Mouse (Mus musculus) MEL (cell line): Measurements from ENCODE around the gene Cd5l. TPM values are rescaled to one million over a fixed set of nuclear protein-coding genes. Genes with fewer than 3 reads are reported as not detected.

Experiments
- DNase-seq: peaks from one replicate; pipeline ENCODE4 v3.0.0; 2011; ENCODE audit warnings: low read depth, low spot score
- H3K27ac ChIP-seq: 2 replicates; pipeline ENCODE4 v1.5.1; 2012; ENCODE audit warnings: low read depth, mild to moderate bottlenecking, control low read depth, low read length, moderate library complexity; ENCODE audit not compliant: control insufficient read depth
- H3K27me3 ChIP-seq, 2 experiments: fragments of 150-350 bp in 1 of 2; sonication (generic) in 1 of 2; 2 replicates each; pipeline ENCODE4 v1.6.1; 2012; ENCODE audit warnings: low read length in 2 of 2, mild to moderate bottlenecking in 2 of 2, improper control_type of control experiment in 1 of 2, moderate library complexity in 1 of 2; ENCODE audit not compliant: insufficient read depth in 2 of 2, control insufficient read depth in 1 of 2
- H3K36me3 ChIP-seq, 2 experiments: 2 replicates each; pipeline ENCODE4 v1.6.1; 2012 to 2014; ENCODE audit warnings: low read length in 2 of 2, improper control_type of control experiment in 1 of 2, inconsistent platforms in 1 of 2, mild to moderate bottlenecking in 1 of 2; ENCODE audit not compliant: insufficient read depth in 2 of 2, control insufficient read depth in 1 of 2
- H3K4me1 ChIP-seq, 2 experiments: fragments of 150-350 bp in 1 of 2; sonication (generic) in 1 of 2; 2 replicates each; pipeline ENCODE4 v1.6.1; 2012; ENCODE audit warnings: low read length in 2 of 2, improper control_type of control experiment in 1 of 2, mild to moderate bottlenecking in 1 of 2; ENCODE audit not compliant: insufficient read depth in 2 of 2, control insufficient read depth in 1 of 2
- H3K4me3 ChIP-seq, 2 experiments: fragments of 150-350 bp in 1 of 2; sonication (generic) in 1 of 2; 2 replicates each; pipeline ENCODE4 v1.5.1; 2012; ENCODE audit warnings: low read depth in 2 of 2, low read length in 2 of 2, mild to moderate bottlenecking in 2 of 2, moderate library complexity in 2 of 2, control low read depth in 1 of 2, improper control_type of control experiment in 1 of 2; ENCODE audit not compliant: control insufficient read depth in 1 of 2, insufficient read depth in 1 of 2
- H3K79me2 ChIP-seq: 2 replicates; pipeline ENCODE4 v1.6.1; 2012; ENCODE audit warnings: mild to moderate bottlenecking, low read length, moderate library complexity; ENCODE audit not compliant: control insufficient read depth, poor library complexity, insufficient read depth
- H3K9ac ChIP-seq: 2 replicates; pipeline ENCODE4 v1.6.1; 2012; ENCODE audit warnings: low read depth, mild to moderate bottlenecking, control low read depth, low read length, moderate library complexity; ENCODE audit not compliant: control insufficient read depth, poor library complexity, severe bottlenecking
- H3K9me3 ChIP-seq: fragments of 150-350 bp; sonication (generic); replicated peaks from 2 replicates; pipeline ENCODE4 v1.6.1; 2012; ENCODE audit warnings: mild to moderate bottlenecking, low read length, improper control_type of control experiment, moderate library complexity; ENCODE audit not compliant: insufficient read depth
- CHD1 ChIP-seq: IDR thresholded peaks from 2 replicates; pipeline ENCODE4 v1.6.1; 2012; ENCODE audit warnings: low read depth, mild to moderate bottlenecking, inconsistent platforms, low read length, improper control_type of control experiment
- CHD2 ChIP-seq: IDR thresholded peaks from 2 replicates; pipeline ENCODE4 v1.6.1; 2011; ENCODE audit warnings: low read length, improper control_type of control experiment
- E2F4 ChIP-seq: IDR thresholded peaks from 2 replicates; pipeline ENCODE4 v1.6.1; 2011; ENCODE audit warnings: low read depth, low read length, improper control_type of control experiment, borderline replicate concordance
- EP300 ChIP-seq, 2 experiments: IDR thresholded peaks; 2 replicates each; pipeline ENCODE4 v1.6.1; 2011; ENCODE audit warnings: improper control_type of control experiment in 2 of 2, low read length in 2 of 2, low read depth in 1 of 2, mild to moderate bottlenecking in 1 of 2
- ETS1 ChIP-seq: IDR thresholded peaks from 2 replicates; pipeline ENCODE4 v1.6.1; 2012; ENCODE audit warnings: low read depth, mild to moderate bottlenecking, inconsistent platforms, low read length, improper control_type of control experiment, moderate library complexity
- GATA1 ChIP-seq: IDR thresholded peaks from 2 replicates; pipeline ENCODE4 v1.6.1; 2011; ENCODE audit warnings: low read depth, low read length, improper control_type of control experiment
- HCFC1 ChIP-seq: IDR thresholded peaks from 2 replicates; pipeline ENCODE4 v1.6.1; 2012; ENCODE audit warnings: low read depth, mild to moderate bottlenecking, inconsistent platforms, low read length, improper control_type of control experiment, moderate library complexity
- JUND ChIP-seq: IDR thresholded peaks from 2 replicates; pipeline ENCODE4 v1.6.1; 2011; ENCODE audit warnings: low read depth, mild to moderate bottlenecking, improper control_type of control experiment, low read length
- KAT2A ChIP-seq: conservative IDR thresholded peaks from 2 replicates; pipeline ENCODE4 v1.6.1; 2012; ENCODE audit warnings: low read depth, low read length, improper control_type of control experiment, inconsistent platforms
- MEF2A ChIP-seq: IDR thresholded peaks from 2 replicates; pipeline ENCODE4 v1.6.1; 2014; ENCODE audit warnings: low read depth, mild to moderate bottlenecking, inconsistent platforms, low read length, improper control_type of control experiment; ENCODE audit not compliant: poor library complexity, insufficient replicate concordance, severe bottlenecking; ENCODE audit errors: extremely low read depth
- MXI1 ChIP-seq: IDR thresholded peaks from 2 replicates; pipeline ENCODE4 v1.6.1; 2011; ENCODE audit warnings: mild to moderate bottlenecking, low read depth, low read length, improper control_type of control experiment
- MYB ChIP-seq: IDR thresholded peaks from 2 replicates; pipeline ENCODE4 v1.6.1; 2011; ENCODE audit warnings: mild to moderate bottlenecking, low read depth, low read length, improper control_type of control experiment
- MYC ChIP-seq: IDR thresholded peaks from 2 replicates; pipeline ENCODE4 v1.6.1; 2011; ENCODE audit warnings: low read depth, mild to moderate bottlenecking, low read length, improper control_type of control experiment, moderate library complexity
- NRF1 ChIP-seq: IDR thresholded peaks from 2 replicates; pipeline ENCODE4 v1.6.1; 2014; ENCODE audit warnings: low read depth, mild to moderate bottlenecking, inconsistent platforms, low read length, improper control_type of control experiment, moderate library complexity; ENCODE audit not compliant: poor library complexity, insufficient read depth, severe bottlenecking
- POLR2A ChIP-seq, 2 experiments: IDR thresholded peaks; 2 replicates each; pipeline ENCODE4 v1.6.1; 2011 to 2012; ENCODE audit warnings: low read length in 2 of 2, mild to moderate bottlenecking in 2 of 2, control low read depth in 1 of 2, improper control_type of control experiment in 1 of 2, low read depth in 1 of 2, moderate library complexity in 1 of 2; ENCODE audit not compliant: control insufficient read depth in 1 of 2, insufficient read depth in 1 of 2, poor library complexity in 1 of 2
- POLR2AphosphoS5 ChIP-seq: IDR thresholded peaks from 2 replicates; pipeline ENCODE4 v1.6.1; 2012; ENCODE audit warnings: low read depth, borderline replicate concordance, mild to moderate bottlenecking, inconsistent platforms, low read length, moderate library complexity, mixed read lengths
- RAD21 ChIP-seq: IDR thresholded peaks from 2 replicates; pipeline ENCODE4 v1.6.1; 2011; ENCODE audit warnings: mild to moderate bottlenecking, low read depth, low read length, improper control_type of control experiment
- RCOR1 ChIP-seq: IDR thresholded peaks from 2 replicates; pipeline ENCODE4 v1.6.1; 2012; ENCODE audit warnings: low read depth, mild to moderate bottlenecking, inconsistent platforms, low read length, improper control_type of control experiment
- SIN3A ChIP-seq: IDR thresholded peaks from 2 replicates; pipeline ENCODE4 v1.6.1; 2012; ENCODE audit warnings: low read length, improper control_type of control experiment, inconsistent platforms
- SMC3 ChIP-seq: IDR thresholded peaks from 2 replicates; pipeline ENCODE4 v1.6.1; 2011; ENCODE audit warnings: low read depth, low read length, improper control_type of control experiment
- TAL1 ChIP-seq: IDR thresholded peaks from 2 replicates; pipeline ENCODE4 v1.6.1; 2012; ENCODE audit warnings: mild to moderate bottlenecking, inconsistent platforms, low read length, moderate library complexity, mixed read lengths
- TBP ChIP-seq: IDR thresholded peaks from 2 replicates; pipeline ENCODE4 v1.8.0; 2011; ENCODE audit warnings: low read depth, low read length, improper control_type of control experiment
- TCF12 ChIP-seq: IDR thresholded peaks from 2 replicates; pipeline ENCODE4 v1.6.1; 2014; ENCODE audit warnings: low read depth, mild to moderate bottlenecking, inconsistent platforms, low read length, improper control_type of control experiment, moderate library complexity
- UBTF ChIP-seq: IDR thresholded peaks from 2 replicates; pipeline ENCODE4 v1.6.1; 2012; ENCODE audit warnings: low read depth, mild to moderate bottlenecking, inconsistent platforms, low read length, improper control_type of control experiment, moderate library complexity, borderline replicate concordance; ENCODE audit not compliant: insufficient read depth
- USF2 ChIP-seq, 2 experiments: IDR thresholded peaks; 2 replicates each; pipeline ENCODE4 v1.6.1; 2011 to 2012; ENCODE audit warnings: improper control_type of control experiment in 2 of 2, low read length in 2 of 2, borderline replicate concordance in 1 of 2, inconsistent platforms in 1 of 2, low read depth in 1 of 2, mild to moderate bottlenecking in 1 of 2; ENCODE audit not compliant: insufficient read depth in 1 of 2
- ZC3H11A ChIP-seq: IDR thresholded peaks from 2 replicates; pipeline ENCODE4 v1.6.1; 2012; ENCODE audit warnings: low read depth, mild to moderate bottlenecking, inconsistent platforms, low read length, improper control_type of control experiment
- ZNF384 ChIP-seq: IDR thresholded peaks from 2 replicates; pipeline ENCODE4 v1.6.1; 2012; ENCODE audit warnings: low read depth, mild to moderate bottlenecking, inconsistent platforms, low read length, improper control_type of control experiment
- polyA plus RNA-seq, 2 experiments: library from polyadenylated mRNA; stranded (reverse) in 1 of 2; unstranded in 1 of 2; fragments of >175 nt in 1 of 2; fragments of >200 nt in 1 of 2; gene quantifications; 2 replicates each; pipeline versions ENCODE4 v1.2.1 to v1.2.4; 2012; ENCODE audit warnings: low replicate concordance in 2 of 2, low read depth in 1 of 2; ENCODE audit not compliant: insufficient read length in 2 of 2, insufficient read depth in 1 of 2, missing spikeins in 1 of 2
- total RNA-seq: library from RNA; depleted of rRNA; stranded (reverse); fragments of 300-350 nt; gene quantifications from 2 replicates; pipeline ENCODE4 v1.2.3, GENCODE M21; 2012; rRNA removed

Gene Cd5l
- total RNA-seq (not detected in 2 replicates), polyA plus RNA-seq (not detected)

DNA sequence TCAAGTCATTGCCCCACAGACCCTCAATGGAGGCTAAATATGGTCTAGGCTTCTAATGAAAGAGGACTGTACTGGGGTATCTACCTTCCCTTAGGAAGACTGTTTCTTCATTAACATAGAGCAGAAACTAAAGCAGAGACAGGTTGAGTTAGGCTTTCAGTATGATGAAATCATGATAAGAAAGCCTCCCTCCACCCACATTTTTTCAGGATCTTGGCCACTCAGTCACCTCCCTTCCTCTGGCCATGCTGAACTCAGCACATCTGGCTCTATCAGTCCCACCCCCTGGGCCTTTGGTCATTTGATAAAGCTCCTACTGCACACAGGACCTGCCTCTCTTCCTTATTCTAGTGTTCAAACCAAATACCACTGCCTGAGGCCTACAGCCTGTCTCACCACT lies at the start of gene Cd5l:
Cd5l (plus strand) TSS at position 301 of the 400 bp plus-strand sequence.
- H3K4me1 ChIP-seq = no peaks in the 10 kb centered on the region
- H3K79me2 ChIP-seq = no peaks in the 10 kb centered on the region
- no peak for TF ChIP-seq USF2 (IDR thresholded peaks at IDR 0.05; ENCODE audit: borderline replicate concordance in 1 of 2, insufficient read depth in 1 of 2, low read depth in 1 of 2, low read length in 2 of 2)
- no peak for TF ChIP-seq HCFC1
- no peak for TF ChIP-seq UBTF
- TF ChIP-seq SMC3 = no peak
- no peak for TF ChIP-seq SIN3A
- no peak for TF ChIP-seq POLR2AphosphoS5
- TF ChIP-seq ZNF384 = no peak
- no peak for TF ChIP-seq MXI1
- TF ChIP-seq TBP = no peak
- no peak for TF ChIP-seq KAT2A
- no peak for TF ChIP-seq MEF2A
- TF ChIP-seq TCF12 = no peak
- TF ChIP-seq GATA1 = no peak
- TF ChIP-seq EP300 (IDR thresholded peaks at IDR 0.05; ENCODE audit: low read depth in 1 of 2, low read length in 2 of 2) = no peak
- TF ChIP-seq TAL1 = no peak
- no peaks in the 10 kb centered on the region for H3K9me3 ChIP-seq
- H3K9ac ChIP-seq = no peak within 1 kb of the TSS
- no peaks in the 10 kb centered on the region; a peak in 2 of 4 replicates for H3K27me3 ChIP-seq
- H3K27ac ChIP-seq = no peak within 1 kb of the TSS
- DNase-seq = no peak
- H3K36me3 ChIP-seq = no peaks in the 10 kb centered on the region
- no peak within 1 kb of the TSS for H3K4me3 ChIP-seq

DNA sequence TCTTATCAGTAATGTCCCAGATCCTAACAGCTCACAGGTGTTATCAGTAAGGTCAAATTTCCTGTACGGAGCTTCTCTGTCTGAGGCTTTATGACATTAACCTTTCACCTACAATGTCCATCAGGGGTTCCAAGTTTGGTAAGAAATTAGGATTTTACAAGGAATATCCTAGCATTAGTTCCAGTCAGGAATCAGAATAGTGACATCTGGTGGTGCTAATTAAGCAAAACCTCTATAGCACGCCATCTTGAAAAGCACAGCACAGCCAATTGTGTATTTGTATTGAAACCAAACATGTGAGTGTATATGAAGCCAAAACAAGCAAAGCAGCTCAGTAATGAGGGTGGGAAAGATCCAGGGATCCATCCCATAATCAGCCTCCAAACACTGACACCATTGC lies 47.8 kb upstream of the Cd5l start:
- no peak overlapping the region for H3K9ac ChIP-seq
- no peaks in the 10 kb centered on the region for H3K36me3 ChIP-seq
- H3K27ac ChIP-seq = no peak overlapping the region
- no peak for DNase-seq
- no peaks in the 10 kb centered on the region for H3K79me2 ChIP-seq
- TF ChIP-seq TCF12 = no peak
- TF ChIP-seq KAT2A = no peak
- no peak for TF ChIP-seq ZC3H11A
- no peak for TF ChIP-seq CHD1
- no peak for TF ChIP-seq UBTF
- no peak for TF ChIP-seq GATA1
- TF ChIP-seq MYC = no peak
- no peak for TF ChIP-seq EP300 (IDR thresholded peaks at IDR 0.05; ENCODE audit: low read depth in 1 of 2, low read length in 2 of 2)
- TF ChIP-seq NRF1 = no peak
- TF ChIP-seq MXI1 = no peak
- no peak for TF ChIP-seq MYB
- no peak for TF ChIP-seq E2F4
- no peak for TF ChIP-seq TBP
- TF ChIP-seq POLR2A (IDR thresholded peaks at IDR 0.05; ENCODE audit: control insufficient read depth in 1 of 2, insufficient read depth in 1 of 2, low read depth in 1 of 2, low read length in 2 of 2, poor library complexity in 1 of 2) = no peak
- TF ChIP-seq ETS1 = no peak
- no peak for TF ChIP-seq CHD2
- TF ChIP-seq RAD21 = no peak
- TF ChIP-seq RCOR1 = no peak
- TF ChIP-seq JUND = no peak
- TF ChIP-seq, all 39 proteins: peak for 0
- Histone ChIP-seq H3K9me3 (no peaks in the 10 kb centered on the region), H3K27me3 (no peaks in the 10 kb centered on the region), H3K4me1 (no peaks in the 10 kb centered on the region), H3K4me3 (no peak overlapping the region)
